Mouse (Mus musculus) thymus, adult 2 months (tissue): Measurements from ENCODE around the gene Pafah2.

Experiments used
- CTCF ChIP-seq: fragments of 200-500 bp; IDR thresholded peaks from 2 replicates; pipeline ENCODE4 v1.5.1; 2012; ENCODE audit warnings: mild to moderate bottlenecking, control low read depth, low read length, moderate library complexity, borderline replicate concordance; ENCODE audit not compliant: control insufficient read depth, poor library complexity, insufficient read depth; ENCODE audit errors: extremely low read depth
- POLR2A ChIP-seq: fragments of 200-500 bp; IDR thresholded peaks from 2 replicates; pipeline ENCODE4 v1.6.1; 2012; ENCODE audit warnings: mild to moderate bottlenecking, low read length, control low read depth, moderate library complexity; ENCODE audit not compliant: control insufficient read depth, poor library complexity, insufficient read depth; ENCODE audit errors: extremely low read depth

DNA sequence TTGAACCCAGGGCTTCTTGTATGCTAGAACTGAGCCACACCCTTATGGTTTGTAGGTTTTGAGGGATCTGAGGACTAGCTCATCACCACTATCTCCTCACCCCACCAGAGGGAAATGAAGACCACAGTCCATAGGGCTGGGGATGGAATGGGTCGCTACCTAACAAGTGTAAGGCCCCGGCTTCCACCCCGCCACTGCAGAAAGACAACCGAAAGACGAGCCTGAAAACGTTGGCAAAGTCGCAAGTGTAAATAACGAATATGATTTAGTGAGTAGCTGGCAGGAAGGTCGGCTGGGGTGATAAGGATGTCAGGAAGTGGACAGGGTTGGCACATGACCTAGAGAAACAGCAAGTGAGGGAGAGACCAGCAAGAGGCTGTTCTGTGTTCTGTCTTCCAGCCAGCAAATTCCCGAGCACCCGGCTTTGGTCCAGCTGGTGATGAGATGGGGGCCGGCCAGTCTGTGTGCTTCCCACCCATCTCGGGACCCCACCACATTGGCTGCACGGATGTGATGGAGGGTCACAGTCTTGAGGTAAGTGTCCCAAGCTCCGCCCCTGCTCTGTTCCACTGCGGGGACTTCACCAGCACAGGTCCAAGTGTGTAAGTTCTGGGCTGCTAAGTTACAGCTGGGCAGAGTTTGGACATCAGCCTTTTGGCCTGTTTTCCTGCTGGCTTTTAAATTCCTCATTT lies 6.6 kb downstream of the Pafah2 start:
- TF ChIP-seq CTCF (no peak), POLR2A (no peak)
